Mouse (Mus musculus) kidney, adult 2 months (tissue): Measurements from ENCODE around the gene Dlg2. TPM values are rescaled to one million over a fixed set of nuclear protein-coding genes. Genes with fewer than 3 reads are reported as not detected.

Experiments
- DNase-seq: peaks from one replicate; pipeline ENCODE4 v3.0.0; 2021
- H3K27ac ChIP-seq: fragments of 200-500 bp; 2 replicates; pipeline ENCODE4 v1.5.1; 2012; ENCODE audit warnings: low read depth, low read length, control low read depth, inconsistent platforms; ENCODE audit not compliant: insufficient read depth
- H3K27me3 ChIP-seq: fragments of 200-500 bp; replicated peaks from 2 replicates; pipeline ENCODE4 v1.6.1; 2012; ENCODE audit warnings: mild to moderate bottlenecking, moderate library complexity, low read length, inconsistent platforms; ENCODE audit not compliant: control insufficient read depth, insufficient read depth
- H3K36me3 ChIP-seq: fragments of 200-500 bp; 2 replicates; pipeline ENCODE4 v1.6.1; 2012; ENCODE audit warnings: mild to moderate bottlenecking, moderate library complexity, low read length, inconsistent platforms; ENCODE audit not compliant: control insufficient read depth, insufficient read depth
- H3K4me1 ChIP-seq: fragments of 200-500 bp; 2 replicates; pipeline ENCODE4 v1.6.1; 2011; ENCODE audit warnings: low read length; ENCODE audit not compliant: control insufficient read depth, insufficient read depth
- H3K4me3 ChIP-seq: fragments of 200-500 bp; 2 replicates; pipeline ENCODE4 v1.5.1; 2011; ENCODE audit warnings: mild to moderate bottlenecking, low read depth, low read length, control low read depth; ENCODE audit not compliant: insufficient read depth
- CTCF ChIP-seq: fragments of 200-500 bp; conservative IDR thresholded peaks from 2 replicates; pipeline ENCODE4 v1.5.1; 2011; ENCODE audit warnings: low read depth, mild to moderate bottlenecking, control low read depth, low read length, moderate library complexity, mixed read lengths; ENCODE audit not compliant: insufficient read depth, insufficient read length
- POLR2A ChIP-seq: fragments of 200-500 bp; IDR thresholded peaks from one replicate; pipeline ENCODE4 v1.6.1; 2011; ENCODE audit warnings: low read depth, low read length, control low read depth
- WGBS: fragments of 180-500 bp; shearing (Covaris S2); methylation state at CpG from one replicate; pipeline ENCODE4 v1.1.7; 2018; 5-methylcytosine and 5-hydroxymethylcytosine counted together
- polyA plus RNA-seq: library from polyadenylated mRNA; depleted of rRNA; stranded (reverse); fragments of >200 nt; gene quantifications from 2 replicates; pipeline ENCODE4 v1.2.3, GENCODE M21; 2012

The Dlg2 gene
- polyA plus RNA-seq, 1 experiment, result 2.1 TPM

GRCm38 (mm10) chr7:91161643-91162175 is 685.2 kb downstream of the Dlg2 start:
- WGBS, result 51% methylated on average over 2 of the region's 2 CpGs
- Histone ChIP-seq H3K4me1 (no peaks in the 10 kb centered on the region), H3K4me3 (no peak overlapping the region), H3K27me3 (no peaks in the 10 kb centered on the region), H3K27ac (no peak overlapping the region), H3K36me3 (no peaks in the 10 kb centered on the region)
- DNase-seq, result no peak
- TF ChIP-seq POLR2A (no peak), CTCF (no peak)

DNA sequence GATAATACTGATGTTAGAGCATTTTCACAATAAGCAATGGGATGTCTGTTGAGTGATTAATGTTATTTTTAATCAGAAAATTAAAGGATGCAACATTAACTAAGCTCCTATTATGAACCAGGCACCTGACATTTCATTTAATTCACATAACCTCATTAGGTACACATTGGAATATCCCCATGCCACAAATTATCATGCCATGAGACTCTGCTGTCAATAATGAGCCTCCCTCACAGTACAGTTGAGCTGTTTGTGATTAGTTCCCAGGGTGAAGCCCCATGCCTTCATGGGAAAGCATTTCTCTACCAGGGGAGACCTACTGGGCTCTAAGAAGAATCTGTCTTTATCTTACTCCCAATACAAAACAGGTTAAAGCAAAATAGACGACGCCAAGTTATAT is 697.1 kb downstream of the Dlg2 start:
- Histone ChIP-seq H3K36me3 (no peaks in the 10 kb centered on the region), H3K27ac (no peak overlapping the region), H3K27me3 (no peaks in the 10 kb centered on the region), H3K4me1 (no peaks in the 10 kb centered on the region), H3K4me3 (no peak overlapping the region)
- DNase-seq, result no peak
- TF ChIP-seq CTCF (no peak), POLR2A (no peak)
- 89% methylated on average over 2 of the region's 2 CpGs for WGBS

DNA sequence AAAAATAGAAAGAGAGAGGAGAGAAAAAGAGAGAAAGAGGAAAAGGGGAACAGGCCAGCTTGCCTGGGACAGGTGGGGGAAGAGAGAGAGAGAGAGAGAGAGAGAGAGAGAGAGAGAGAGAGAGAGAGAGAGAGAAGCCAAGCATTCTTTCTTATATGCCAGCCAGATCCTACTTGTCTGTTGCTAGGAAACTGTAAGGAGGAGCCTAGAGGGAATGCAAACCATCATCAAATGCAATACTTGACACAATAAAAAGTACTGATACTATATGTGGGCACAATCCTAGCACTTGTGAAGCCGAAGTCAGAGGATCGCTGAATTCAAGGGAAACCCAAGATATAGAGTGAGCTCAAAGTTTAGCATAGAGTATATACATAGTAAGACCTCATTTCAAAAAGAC is 711.7 kb downstream of the Dlg2 start:
- no peaks in the 10 kb centered on the region for H3K27me3 ChIP-seq
- 99% methylated on average over 2 of the region's 2 CpGs for WGBS

GRCm38 (mm10) chr7:91199372-91199771 is 722.9 kb downstream of the Dlg2 start:
- TF ChIP-seq CTCF (no peak), POLR2A (no peak)
- H3K36me3 ChIP-seq, result no peaks in the 10 kb centered on the region
- WGBS, result 77% methylated on average over 1 of the region's 1 CpGs
- H3K4me1 ChIP-seq, result no peaks in the 10 kb centered on the region
- DNase-seq, result no peak
- H3K4me3 ChIP-seq, result no peak overlapping the region
- H3K27me3 ChIP-seq, result no peaks in the 10 kb centered on the region
- H3K27ac ChIP-seq, result no peak overlapping the region

More for the DNA sequence above, 711.7 kb downstream of the Dlg2 start:
- Histone ChIP-seq H3K36me3 (no peaks in the 10 kb centered on the region), H3K27ac (no peak overlapping the region), H3K4me3 (no peak overlapping the region), H3K4me1 (no peaks in the 10 kb centered on the region)
- TF ChIP-seq CTCF, result no peak
- TF ChIP-seq POLR2A, result no peak
- no peak for DNase-seq

DNA sequence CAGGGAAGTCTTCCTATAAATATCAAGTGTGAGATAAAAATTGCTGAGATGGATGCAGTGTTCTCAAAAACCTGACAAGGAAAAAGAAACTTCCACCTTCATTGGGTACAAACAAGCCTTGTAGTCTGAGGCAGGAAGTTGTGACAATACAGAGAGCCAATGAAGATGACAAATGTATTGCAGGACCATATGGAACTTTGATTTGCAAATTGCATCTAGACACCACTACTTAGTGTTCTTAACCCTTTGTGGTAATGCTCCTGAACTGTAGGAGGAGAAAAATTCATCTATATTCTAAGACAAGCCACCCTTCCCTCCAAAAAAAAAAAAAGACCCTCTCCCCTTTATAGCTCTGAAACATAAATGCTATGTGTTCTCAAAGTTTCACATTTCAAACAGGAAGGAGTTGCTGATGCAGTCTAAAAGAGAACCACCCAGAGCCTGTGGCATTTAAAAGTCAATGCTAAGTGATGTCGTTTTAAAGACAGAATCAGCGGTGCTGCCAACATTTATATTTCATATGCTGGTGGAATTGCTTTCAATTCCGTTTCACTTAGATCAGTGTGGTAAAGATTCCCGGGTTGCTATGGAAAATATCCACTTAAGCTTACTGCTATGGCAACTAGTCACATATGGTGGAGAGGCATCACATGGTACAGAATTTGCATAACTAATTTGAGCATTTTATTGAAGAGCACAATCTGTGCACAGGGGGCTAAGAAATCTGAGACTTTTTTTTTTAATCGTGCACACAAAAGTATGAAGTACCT is 731.8 kb downstream of the Dlg2 start:
- WGBS, result 75% methylated on average over 5 of the region's 5 CpGs

DNA sequence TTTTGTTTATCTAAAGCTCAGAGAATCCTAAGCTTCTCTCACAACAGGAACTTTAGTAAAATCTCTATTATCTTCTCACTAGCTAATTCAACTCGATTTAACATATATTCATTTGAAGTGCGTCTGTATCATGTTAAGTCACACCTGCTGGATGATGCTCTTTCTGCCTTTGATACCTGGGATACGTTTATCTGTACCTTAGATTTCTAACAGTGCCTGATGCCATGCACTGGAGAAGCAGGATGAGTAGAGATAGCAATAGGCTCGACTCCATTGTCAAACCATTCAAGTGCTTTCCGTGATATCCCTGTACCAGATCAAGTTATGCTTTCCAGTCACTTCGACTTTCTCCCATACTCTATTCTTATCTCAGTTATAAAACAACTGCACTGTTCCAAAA is 732.5 kb downstream of the Dlg2 start:
- 74% methylated on average over 6 of the region's 6 CpGs for WGBS
- Histone ChIP-seq H3K4me1 (no peaks in the 10 kb centered on the region), H3K4me3 (no peak overlapping the region), H3K27ac (no peak overlapping the region), H3K27me3 (no peaks in the 10 kb centered on the region), H3K36me3 (no peaks in the 10 kb centered on the region)
- DNase-seq, result no peak
- no peak for TF ChIP-seq POLR2A
- no peak for TF ChIP-seq CTCF

More for the DNA sequence above, 731.8 kb downstream of the Dlg2 start:
- Histone ChIP-seq H3K4me1 (no peaks in the 10 kb centered on the region), H3K27ac (no peak overlapping the region), H3K4me3 (no peak overlapping the region), H3K36me3 (no peaks in the 10 kb centered on the region), H3K27me3 (no peaks in the 10 kb centered on the region)
- no peak for DNase-seq
- TF ChIP-seq POLR2A (no peak), CTCF (no peak)

DNA sequence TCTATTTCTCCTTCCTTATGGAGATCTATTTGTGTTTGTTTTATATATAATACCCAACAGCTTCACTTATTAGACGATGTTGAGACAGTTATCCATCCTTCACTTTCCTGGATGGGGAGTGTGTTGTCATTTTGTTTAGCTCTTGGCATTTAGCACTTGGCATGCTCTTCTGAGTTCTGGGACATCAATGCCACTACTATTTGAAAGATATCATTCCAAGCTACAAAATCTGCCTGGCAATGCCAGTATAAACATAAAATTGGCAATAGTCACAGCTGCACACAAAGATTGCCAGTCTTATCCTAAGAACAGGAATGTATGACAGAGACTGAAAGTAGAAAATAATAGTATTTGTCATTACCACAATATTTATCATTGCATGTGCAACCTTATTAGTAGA is 735.8 kb downstream of the Dlg2 start:
- 88% methylated on average over 1 of the region's 1 CpGs for WGBS
- Histone ChIP-seq H3K4me3 (no peak overlapping the region), H3K27me3 (no peaks in the 10 kb centered on the region), H3K27ac (no peak overlapping the region), H3K36me3 (no peaks in the 10 kb centered on the region), H3K4me1 (no peaks in the 10 kb centered on the region)
- no peak for TF ChIP-seq CTCF
- DNase-seq, result no peak

- Histone ChIP-seq H3K36me3 (no peaks in the 10 kb centered on the region), H3K4me3 (no peak overlapping the region), H3K27me3 (no peaks in the 10 kb centered on the region), H3K27ac (no peak overlapping the region), H3K4me1 (no peaks in the 10 kb centered on the region)
- whole genome bisulfite sequencing, result 72% methylated on average over 1 of the region's 1 CpGs
- DNase-seq, result no peak
- no peak for TF ChIP-seq CTCF
- TF ChIP-seq POLR2A, result no peak
These were observed 738.4 kb downstream of the Dlg2 start for GRCm38 (mm10) chr7:91214921-91215320.
